Mouse (Mus musculus) MEL (cell line): ENCODE results near the gene Sos1.

Experiments
- HCFC1 ChIP-seq: IDR thresholded peaks from 2 replicates; pipeline ENCODE4 v1.6.1; 2012; ENCODE audit warnings: low read depth, mild to moderate bottlenecking, inconsistent platforms, low read length, improper control_type of control experiment, moderate library complexity
- MAFK ChIP-seq: IDR thresholded peaks from 2 replicates; pipeline ENCODE4 v1.6.1; 2011; ENCODE audit warnings: low read depth, mild to moderate bottlenecking, low read length, improper control_type of control experiment, borderline replicate concordance
- NELFE ChIP-seq: IDR thresholded peaks from 2 replicates; pipeline ENCODE4 v1.6.1; 2011; ENCODE audit warnings: low read depth, low read length, improper control_type of control experiment
- POLR2A ChIP-seq, 2 experiments: IDR thresholded peaks; 2 replicates each; pipeline ENCODE4 v1.6.1; 2011 to 2012; ENCODE audit warnings: low read length in 2 of 2, mild to moderate bottlenecking in 2 of 2, control low read depth in 1 of 2, improper control_type of control experiment in 1 of 2, low read depth in 1 of 2, moderate library complexity in 1 of 2; ENCODE audit not compliant: control insufficient read depth in 1 of 2, insufficient read depth in 1 of 2, poor library complexity in 1 of 2

GRCm38 (mm10) chr17:80450426-80451030 lies 29.7 kb downstream of the Sos1 start:
- no peak for TF ChIP-seq HCFC1
- TF ChIP-seq NELFE, result no peak
- no peak for TF ChIP-seq POLR2A (IDR thresholded peaks at IDR 0.05; ENCODE audit: control insufficient read depth in 1 of 2, insufficient read depth in 1 of 2, low read depth in 1 of 2, low read length in 2 of 2, poor library complexity in 1 of 2)
- no peak for TF ChIP-seq MAFK
